Mouse (Mus musculus) liver, adult 2 months (tissue): ENCODE data around the gene Abl1.

ENCODE experiments used
- CTCF ChIP-seq: fragments of 200-500 bp; IDR thresholded peaks from 2 replicates; pipeline ENCODE4 v1.5.1; 2011; ENCODE audit warnings: low read depth, low read length, control low read depth
- POLR2A ChIP-seq: fragments of 200-500 bp; IDR thresholded peaks from 2 replicates; pipeline ENCODE4 v1.6.1; 2011; ENCODE audit warnings: low read length, control low read depth; ENCODE audit not compliant: insufficient read depth; ENCODE audit errors: extremely low read depth

DNA sequence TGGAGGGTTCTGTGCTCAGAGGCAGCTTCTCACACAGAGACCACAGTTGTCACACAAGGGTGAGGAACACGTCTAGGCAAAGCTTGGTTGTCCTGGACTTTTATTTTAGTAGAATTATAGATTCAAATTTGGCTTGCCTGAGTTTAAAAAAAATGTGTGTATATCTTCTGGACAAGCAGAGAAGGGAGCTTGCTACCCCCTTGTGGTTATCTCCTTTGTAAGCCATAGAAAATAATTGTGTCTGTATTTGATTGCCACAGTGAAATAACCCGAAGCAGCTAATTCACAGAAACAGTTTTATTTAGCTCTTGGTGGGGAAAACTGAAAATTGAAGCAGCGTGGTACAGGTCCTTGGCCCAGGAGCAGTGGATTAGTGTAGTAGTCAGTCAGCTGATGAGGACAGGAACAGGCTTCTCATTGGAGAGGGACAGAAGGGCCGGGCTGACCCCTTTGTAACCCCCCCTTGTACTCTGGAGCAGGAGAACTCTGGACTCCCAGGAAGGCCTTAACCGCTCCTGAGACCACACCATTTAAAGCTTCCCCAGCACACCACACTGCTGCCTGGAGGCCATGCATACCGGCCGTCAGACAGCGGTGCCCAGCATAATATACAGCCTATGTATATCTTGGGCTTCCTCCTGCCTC lies 94.9 kb downstream of the Abl1 start:
- TF ChIP-seq POLR2A (no peak), CTCF (no peak)
